Comparison of ENCODE assay signal across 7 mouse cellular contexts in the genomic region with DNA sequence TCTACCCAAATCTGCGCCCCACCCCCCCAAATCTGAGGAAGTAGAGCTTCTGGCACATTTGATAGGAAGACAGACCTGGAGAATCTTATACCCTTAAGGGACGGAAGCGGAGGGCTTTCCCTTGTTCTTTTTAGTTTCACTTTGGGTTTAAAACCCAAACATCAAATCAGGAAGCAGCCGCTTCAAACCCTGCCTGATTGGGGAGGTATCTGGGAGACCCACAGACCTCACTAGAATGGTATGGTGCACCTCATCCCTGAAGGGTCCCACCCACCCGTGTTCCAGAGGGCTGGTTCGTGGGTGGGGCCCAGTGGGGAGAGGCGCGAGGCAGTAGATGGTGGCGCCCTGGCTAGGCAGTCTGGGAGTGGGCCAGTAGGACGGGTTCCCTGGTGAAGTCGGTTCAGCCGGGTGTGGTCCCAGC. TPM values are rescaled to one million over a fixed set of nuclear protein-coding genes. Genes with fewer than 3 reads are reported as not detected.
DNase-seq lines count a peak whose midpoint lies in the region; ATAC-seq and TF ChIP-seq lines count a peak whose summit lies in the region.

No protein-coding gene starts in this region.

- peaks cover 61% of the 10 kb centered on the region for H3K4me1 ChIP-seq in embryonic facial prominence, embryonic 10.5 days
- peaks cover 18% of the 10 kb centered on the region for H3K4me1 ChIP-seq in intestine, postnatal 0 days (replicated peaks; ENCODE audit: control insufficient read depth, insufficient read depth, low read length)

- no peaks in the 10 kb centered on the region for H3K9me3 ChIP-seq in embryonic facial prominence, embryonic 10.5 days
- no peaks in the 10 kb centered on the region for H3K9me3 ChIP-seq in intestine, postnatal 0 days (ENCODE audit: control insufficient read depth)

- H3K27me3 ChIP-seq in embryonic facial prominence, embryonic 10.5 days (replicated peaks; ENCODE audit: low read depth, poor library complexity, severe bottlenecking) = no peaks in the 10 kb centered on the region
- H3K27me3 ChIP-seq in intestine, postnatal 0 days (replicated peaks; ENCODE audit: control insufficient read depth, insufficient read depth, low read length) = no peaks in the 10 kb centered on the region

- 77% methylated on average over 12 of the region's 12 CpGs for WGBS in embryonic facial prominence, embryonic 10.5 days
- WGBS in intestine, postnatal 0 days = 39% methylated on average over 12 of the region's 12 CpGs

- peak; percentile 36 to 56 for DNase-seq in spleen, adult 18-20 months
- no peak for DNase-seq in spleen, adult 12 weeks (ENCODE audit: low spot score)
- no peak for DNase-seq in embryonic facial prominence, embryonic 10.5 days (ENCODE audit: low spot score)
- DNase-seq in spleen, postnatal 10 days (ENCODE audit: low spot score in 2 of 2) = peak; percentile 47 to 50
- no peak for DNase-seq in adrenal gland, adult 18-20 months (ENCODE audit: low spot score in 2 of 2)
- DNase-seq in layer of hippocampus, postnatal 25 days (ENCODE audit: extremely low spot score in 1 of 2, low spot score in 1 of 2) = no peak

- H3K9ac ChIP-seq in intestine, postnatal 0 days (ENCODE audit: low read depth, low read length) = peak overlapping the region; percentile 42

- peak overlapping the region; percentile 8; the same call in 1 of the 2 replicates for H3K4me3 ChIP-seq in embryonic facial prominence, embryonic 10.5 days
- peak overlapping the region; percentile 23 for H3K4me3 ChIP-seq in intestine, postnatal 0 days (ENCODE audit: low read depth, low read length)

- peak overlapping the region; percentile 62 for H3K4me2 ChIP-seq in intestine, postnatal 0 days (replicated peaks; ENCODE audit: low read depth)

- peak; percentile 4; the same call in 1 of the 2 replicates for ATAC-seq in intestine, postnatal 0 days

- peak overlapping the region; percentile 53 for H3K27ac ChIP-seq in embryonic facial prominence, embryonic 10.5 days (replicated peaks)
- peak overlapping the region; percentile 78 for H3K27ac ChIP-seq in intestine, postnatal 0 days (ENCODE audit: low read depth, low read length)

- no peak for TF ChIP-seq CTCF in intestine, postnatal 0 days (IDR thresholded peaks at IDR 0.05; ENCODE audit: low read depth)

- peaks cover 51% of the 10 kb centered on the region for H3K36me3 ChIP-seq in embryonic facial prominence, embryonic 10.5 days (replicated peaks)
- peaks cover 5% of the 10 kb centered on the region; the same call in 1 of the 2 replicates for H3K36me3 ChIP-seq in intestine, postnatal 0 days (ENCODE audit: control insufficient read depth, insufficient read depth)

RNA-seq across cellular contexts. Expression of a gene that starts 44.7 kb away (rescaled TPM):
- 82.9 and 91.7 TPM in 2 replicates for polyA plus RNA-seq in embryonic facial prominence, embryonic 10.5 days (2016; fragmentation: Nextera tagmentation; extraction: Ambion mirVana)
- 1,325 and 1,382 TPM in 2 replicates for polyA plus RNA-seq in intestine, postnatal 0 days (2015; fragmentation: Nextera tagmentation; extraction: Ambion mirVana)
- 10 to 100 TPM; 52.0 to 58.6 TPM for total RNA-seq in adrenal gland, adult 18-20 months (2021)
- total RNA-seq in layer of hippocampus, postnatal 25 days (2021) = 10 to 100 TPM; 14.3 to 18.8 TPM

Comparison
In these comparisons a context has a peak if more than half of its experiments do, and no peak if none do; other contexts are left out.
1. DNase-seq: peak in spleen, adult 18-20 months (2 of 2) and spleen, postnatal 10 days (2 of 2); none in spleen, adult 12 weeks (single experiment), embryonic facial prominence, embryonic 10.5 days (single experiment), adrenal gland, adult 18-20 months (0 of 2) and layer of hippocampus, postnatal 25 days (0 of 2).